Mouse (Mus musculus) intestine, embryonic 15.5 days (tissue): ENCODE data around the gene Gm20388. TPM values are rescaled to one million over a fixed set of nuclear protein-coding genes. Genes with fewer than 3 reads are reported as not detected.

Experiments used
- ATAC-seq: fragments of 200-750 bp; cut with Nextera tagmentation; 2 replicates; pipeline ENCODE4 v1.8.0; 2017; ENCODE audit warnings: moderate TSS enrichment, moderate library complexity
- H3K27ac ChIP-seq: fragments of 300-500 bp; sonication (generic); 2 replicates; pipeline ENCODE4 v1.5.1; 2015; ENCODE audit warnings: mild to moderate bottlenecking, inconsistent platforms
- H3K27me3 ChIP-seq: fragments of 300-500 bp; sonication (generic); replicated peaks from 2 replicates; pipeline ENCODE4 v1.6.1; 2015; ENCODE audit warnings: inconsistent platforms
- H3K36me3 ChIP-seq: fragments of 300-500 bp; sonication (generic); 2 replicates; pipeline ENCODE4 v1.6.1; 2015; ENCODE audit warnings: inconsistent platforms
- H3K4me1 ChIP-seq: fragments of 300-500 bp; sonication (generic); replicated peaks from 2 replicates; pipeline ENCODE4 v1.6.1; 2015; ENCODE audit warnings: inconsistent platforms
- H3K4me2 ChIP-seq: fragments of 300-500 bp; sonication (generic); replicated peaks from 2 replicates; pipeline ENCODE4 v1.6.1; 2015; ENCODE audit warnings: mild to moderate bottlenecking, inconsistent platforms
- H3K4me3 ChIP-seq: fragments of 300-500 bp; sonication (generic); replicated peaks from 2 replicates; pipeline ENCODE4 v1.5.1; 2015; ENCODE audit warnings: inconsistent platforms
- H3K9ac ChIP-seq: fragments of 300-500 bp; sonication (generic); 2 replicates; pipeline ENCODE4 v1.6.1; 2015; ENCODE audit warnings: inconsistent platforms
- H3K9me3 ChIP-seq: fragments of 300-500 bp; sonication (generic); 2 replicates; pipeline ENCODE4 v1.6.1; 2016; ENCODE audit warnings: inconsistent platforms
- WGBS: fragments of 180-500 bp; shearing (Covaris S2); methylation state at CpG from one replicate; pipeline ENCODE4 v1.1.7; 2015; 5-methylcytosine and 5-hydroxymethylcytosine counted together
- polyA plus RNA-seq: library from polyadenylated mRNA; unstranded; fragments of >200 nt; fragmentation: Nextera tagmentation; extraction: Ambion mirVana; gene quantifications from 2 replicates; pipeline ENCODE4 v1.2.1, GENCODE M21; 2015

Gm20388 gene
- polyA plus RNA-seq, 1 experiment from 2014 or later: not detected

DNA sequence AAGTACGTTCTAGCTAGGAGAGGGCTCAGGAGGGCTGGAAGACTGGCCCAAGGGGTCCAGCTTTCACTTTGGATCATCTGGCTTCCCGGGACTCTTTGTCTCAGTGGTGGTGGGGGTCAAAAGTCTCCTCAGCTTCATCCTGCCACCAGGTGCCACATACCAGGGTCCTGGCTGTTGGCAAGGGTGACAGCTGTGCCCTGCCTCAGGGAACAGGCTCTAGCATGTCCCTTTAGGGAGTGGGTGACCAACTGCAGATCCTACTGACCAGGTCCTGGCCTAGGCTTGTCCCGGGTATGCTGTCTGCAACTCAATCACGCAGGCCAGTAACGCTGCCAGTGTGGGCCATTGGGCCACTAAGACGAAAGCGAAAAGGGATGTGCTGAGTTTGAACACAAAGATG lies 302.0 kb downstream of the Gm20388 start:
- no peak for ATAC-seq

DNA sequence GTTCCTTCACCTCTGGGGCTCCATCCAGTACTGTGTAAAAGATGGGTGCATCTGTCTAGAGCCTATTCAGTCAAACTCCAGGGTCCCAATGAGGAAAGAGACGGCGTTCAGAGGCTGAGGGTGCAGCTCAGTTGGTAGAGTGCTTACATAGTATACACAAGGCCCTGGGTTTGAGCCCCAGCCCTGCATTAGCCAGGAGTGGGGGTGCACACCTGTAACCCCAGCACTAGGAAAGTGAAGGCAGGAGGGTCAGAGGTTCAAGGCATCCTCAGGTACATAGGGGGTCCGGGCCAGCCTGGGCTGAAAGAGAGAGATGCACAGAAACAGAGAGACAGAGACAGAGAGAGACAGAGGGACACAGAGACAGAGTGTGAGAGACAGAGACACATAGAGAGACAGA lies 302.6 kb downstream of the Gm20388 start:
- Histone ChIP-seq H3K9ac (no peak overlapping the region), H3K4me3 (no peak overlapping the region), H3K27ac (no peak overlapping the region), H3K36me3 (no peaks in the 10 kb centered on the region), H3K4me2 (no peak overlapping the region), H3K4me1 (peaks cover 41% of the 10 kb centered on the region), H3K9me3 (no peaks in the 10 kb centered on the region), H3K27me3 (no peaks in the 10 kb centered on the region)
- WGBS: 85% methylated on average over 3 of the region's 3 CpGs
- ATAC-seq: no peak

More for the DNA sequence above, 302.0 kb downstream of the Gm20388 start:
- Histone ChIP-seq H3K4me2 (no peak overlapping the region), H3K9ac (no peak overlapping the region), H3K36me3 (no peaks in the 10 kb centered on the region), H3K27ac (no peak overlapping the region), H3K4me1 (peaks cover 42% of the 10 kb centered on the region), H3K4me3 (no peak overlapping the region), H3K9me3 (no peaks in the 10 kb centered on the region), H3K27me3 (no peaks in the 10 kb centered on the region)
- WGBS: 89% methylated on average over 7 of the region's 7 CpGs

DNA sequence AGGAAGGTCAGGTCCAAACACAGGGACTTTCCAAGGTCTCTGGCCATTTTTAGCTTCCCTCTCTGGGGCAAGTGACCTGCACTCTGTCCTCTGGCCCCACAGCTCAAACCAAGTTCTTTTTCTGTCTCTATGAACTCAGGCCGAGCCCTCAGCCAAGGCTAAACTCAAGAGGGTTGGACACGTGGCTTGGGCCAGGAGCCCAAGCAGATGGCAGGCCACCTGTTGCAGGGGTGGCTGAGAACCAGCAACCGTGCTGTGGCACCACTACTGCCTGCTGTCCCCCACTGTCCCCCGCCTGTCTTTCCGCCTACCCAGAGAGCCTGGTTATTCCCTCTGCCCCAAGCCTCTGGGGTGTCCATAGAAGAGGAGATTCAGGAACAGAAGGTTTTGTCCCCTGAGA lies 303.3 kb downstream of the Gm20388 start:
- Histone ChIP-seq H3K9me3 (no peaks in the 10 kb centered on the region), H3K4me3 (no peak overlapping the region), H3K27ac (no peak overlapping the region), H3K4me1 (peaks cover 39% of the 10 kb centered on the region), H3K9ac (no peak overlapping the region), H3K36me3 (no peaks in the 10 kb centered on the region), H3K4me2 (no peak overlapping the region), H3K27me3 (no peaks in the 10 kb centered on the region)
- ATAC-seq: no peak
- WGBS: 69% methylated on average over 5 of the region's 5 CpGs

DNA sequence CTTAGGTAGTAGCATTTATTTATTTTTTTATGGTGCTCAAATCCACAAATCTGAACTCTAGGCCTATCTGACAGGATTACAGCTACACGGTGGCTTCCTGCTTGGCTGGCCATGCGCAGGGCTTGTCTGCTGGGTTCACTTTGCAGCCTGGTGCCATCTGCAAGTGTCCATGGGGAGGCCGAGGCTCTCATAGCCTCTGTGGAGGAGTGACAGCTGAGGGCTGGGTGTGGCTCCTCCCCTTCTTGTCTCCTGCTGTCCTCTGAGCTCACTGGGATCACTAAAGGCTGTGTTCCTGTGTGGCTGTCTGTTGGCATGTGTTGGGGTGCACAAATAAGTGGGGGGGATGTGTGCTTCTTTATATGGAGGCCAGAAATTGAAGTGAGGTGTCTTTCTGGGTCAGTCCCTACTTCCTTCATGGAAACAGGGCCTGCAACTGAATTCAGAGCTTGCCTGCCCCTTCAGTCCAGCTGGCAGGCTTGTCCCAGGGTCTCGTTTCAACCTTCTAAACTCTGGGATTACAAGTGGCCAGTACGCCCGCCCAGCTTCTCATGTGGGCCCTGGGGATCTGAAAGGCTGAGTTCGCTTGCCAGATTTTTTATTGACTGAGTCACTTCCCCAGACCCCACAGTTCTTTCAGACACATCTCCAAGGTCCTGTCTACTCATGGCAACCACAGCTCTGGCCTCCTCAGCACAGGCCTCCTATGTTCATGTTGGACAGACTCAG lies 304.9 kb downstream of the Gm20388 start:
- H3K36me3 ChIP-seq: no peaks in the 10 kb centered on the region
- no peak for ATAC-seq
- H3K4me1 ChIP-seq: peaks cover 37% of the 10 kb centered on the region

DNA sequence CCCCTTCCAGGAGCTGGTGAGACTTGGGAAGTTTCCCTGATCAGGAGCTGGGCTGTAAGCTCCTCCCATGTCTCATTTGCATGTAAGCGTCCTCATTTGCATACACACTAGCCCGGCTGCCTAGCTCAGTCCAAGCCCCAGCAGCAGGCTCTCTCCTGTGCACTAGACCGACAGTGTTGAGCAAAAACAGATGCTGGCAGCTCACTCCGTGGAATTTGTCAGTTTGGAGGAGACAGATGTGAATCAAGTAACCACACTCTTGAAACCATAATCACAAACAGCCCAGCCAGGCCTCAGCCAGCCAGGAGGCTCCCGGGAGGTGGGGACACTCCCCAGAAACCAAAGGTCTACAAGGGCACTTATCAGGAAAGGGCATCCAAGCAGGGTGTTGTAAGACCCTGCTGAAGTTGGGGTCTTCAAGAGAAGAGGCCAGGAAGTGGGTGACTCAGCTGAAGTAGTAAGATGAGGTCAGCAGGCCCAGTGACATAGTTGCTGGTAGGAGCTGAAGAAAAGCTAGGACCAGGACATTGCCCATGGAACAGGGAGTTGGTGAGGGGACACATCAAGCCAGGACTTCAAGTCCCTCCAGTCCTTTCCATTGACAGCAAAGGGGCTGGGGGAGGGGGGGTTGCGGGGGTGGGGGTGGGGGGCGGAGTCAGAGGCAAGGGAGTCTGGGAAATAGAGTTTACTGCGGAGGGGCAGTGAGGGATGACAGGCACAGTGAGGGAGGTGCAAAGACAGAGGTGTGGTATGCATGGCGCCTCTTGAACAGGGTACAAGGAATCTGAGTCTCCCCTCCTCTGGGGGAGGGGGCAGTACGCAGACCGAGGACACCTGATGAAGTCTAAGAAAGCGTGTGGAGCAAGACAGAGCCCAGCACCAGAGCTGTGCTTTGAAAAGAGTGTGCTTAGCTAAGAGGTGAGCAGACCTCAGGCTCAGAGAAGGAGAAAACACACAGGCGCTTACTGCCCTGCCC lies 306.5 kb downstream of the Gm20388 start:
- Histone ChIP-seq H3K36me3 (no peaks in the 10 kb centered on the region), H3K4me2 (no peak overlapping the region), H3K9ac (no peak overlapping the region), H3K27me3 (no peaks in the 10 kb centered on the region), H3K9me3 (no peaks in the 10 kb centered on the region), H3K4me1 (peaks cover 28% of the 10 kb centered on the region), H3K27ac (peak overlapping the region; percentile 80), H3K4me3 (no peak overlapping the region)
- 22% methylated on average over 13 of the region's 13 CpGs for WGBS
- peak; percentile 86 for ATAC-seq

More for the DNA sequence above, 304.9 kb downstream of the Gm20388 start:
- 54% methylated on average over 7 of the region's 7 CpGs for WGBS
- no peak overlapping the region for H3K4me2 ChIP-seq
- H3K27ac ChIP-seq: peak overlapping the region; percentile 36
- H3K27me3 ChIP-seq: no peaks in the 10 kb centered on the region
- H3K9me3 ChIP-seq: no peaks in the 10 kb centered on the region
- H3K9ac ChIP-seq: no peak overlapping the region
- H3K4me3 ChIP-seq: no peak overlapping the region

DNA sequence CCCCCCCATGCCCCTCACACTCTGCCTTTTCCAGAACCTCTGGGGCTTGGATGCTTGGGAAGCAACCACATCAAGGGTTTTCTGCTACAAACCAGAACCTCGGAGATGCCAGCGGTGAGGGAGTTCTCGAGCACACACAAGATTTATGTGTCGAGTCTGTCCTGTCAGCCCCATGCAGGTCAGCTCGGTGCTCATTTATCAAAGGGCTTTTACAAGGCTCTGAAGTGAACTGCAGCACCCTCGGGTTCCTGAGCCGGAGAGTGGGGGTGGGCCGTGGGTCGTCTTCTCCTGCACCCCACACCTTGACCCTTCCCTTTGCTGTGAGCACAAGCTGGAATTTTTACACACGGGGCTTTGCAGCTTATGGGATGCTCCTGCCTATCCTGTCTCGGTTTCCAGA lies 311.9 kb downstream of the Gm20388 start:
- peaks cover 34% of the 10 kb centered on the region for H3K4me1 ChIP-seq
- H3K4me3 ChIP-seq: no peak overlapping the region
- ATAC-seq: no peak
- no peaks in the 10 kb centered on the region for H3K36me3 ChIP-seq
- H3K9ac ChIP-seq: no peak overlapping the region; the same call in 1 of the 2 replicates
- 38% methylated on average over 11 of the region's 11 CpGs for WGBS
- no peaks in the 10 kb centered on the region for H3K9me3 ChIP-seq
- H3K27ac ChIP-seq: no peak overlapping the region
- no peaks in the 10 kb centered on the region for H3K27me3 ChIP-seq
- H3K4me2 ChIP-seq: no peak overlapping the region

DNA sequence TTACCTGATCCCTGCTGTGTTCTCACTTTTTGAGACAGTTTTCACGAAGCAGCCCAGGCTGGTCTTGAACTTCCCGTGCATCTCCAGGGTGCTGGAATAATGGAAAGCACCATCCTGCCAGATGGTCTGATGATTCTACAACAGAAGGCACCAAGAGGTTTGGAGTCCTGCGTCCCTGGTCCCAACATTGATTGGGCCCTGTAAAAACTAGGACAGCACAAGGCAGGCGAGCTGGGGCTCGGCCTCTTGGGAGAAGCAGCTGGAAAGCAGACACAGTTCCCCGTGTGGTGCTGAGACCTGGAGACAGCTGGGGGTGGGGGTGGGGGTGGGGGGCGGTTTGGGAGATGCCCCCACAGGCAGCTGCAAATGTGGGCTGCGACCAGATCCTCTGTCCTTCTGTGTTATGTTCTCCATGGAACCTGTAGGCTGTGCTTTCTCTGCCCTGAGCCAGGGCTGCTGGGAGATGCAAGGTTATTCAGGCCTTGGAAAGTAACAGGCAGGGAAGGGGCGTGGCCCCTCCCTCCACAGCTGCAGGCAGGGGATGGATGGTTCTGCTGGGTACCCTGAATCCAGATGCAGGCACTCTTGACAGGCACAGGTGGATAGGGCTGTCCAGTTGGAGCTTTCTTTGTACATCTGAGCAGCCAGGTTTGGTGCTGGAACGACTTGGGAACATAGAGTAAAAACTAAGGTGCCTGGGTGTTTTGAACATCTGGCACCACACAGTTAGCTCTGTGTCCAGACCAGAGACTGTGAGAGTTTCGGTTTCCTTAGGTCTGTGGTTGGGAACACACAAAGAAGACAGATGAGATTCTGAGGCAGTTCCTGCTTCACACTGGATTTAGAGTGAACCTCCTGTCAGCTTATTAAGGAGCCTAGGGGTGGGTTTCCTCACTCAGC lies 314.1 kb downstream of the Gm20388 start:
- Histone ChIP-seq H3K9ac (no peak overlapping the region), H3K9me3 (no peaks in the 10 kb centered on the region), H3K4me3 (no peak overlapping the region), H3K27ac (no peak overlapping the region), H3K4me2 (no peak overlapping the region), H3K4me1 (peaks cover 42% of the 10 kb centered on the region), H3K27me3 (peaks cover 10% of the 10 kb centered on the region; the same call in 1 of the 2 replicates), H3K36me3 (no peaks in the 10 kb centered on the region)
- 53% methylated on average over 11 of the region's 11 CpGs for WGBS
- ATAC-seq: no peak

DNA sequence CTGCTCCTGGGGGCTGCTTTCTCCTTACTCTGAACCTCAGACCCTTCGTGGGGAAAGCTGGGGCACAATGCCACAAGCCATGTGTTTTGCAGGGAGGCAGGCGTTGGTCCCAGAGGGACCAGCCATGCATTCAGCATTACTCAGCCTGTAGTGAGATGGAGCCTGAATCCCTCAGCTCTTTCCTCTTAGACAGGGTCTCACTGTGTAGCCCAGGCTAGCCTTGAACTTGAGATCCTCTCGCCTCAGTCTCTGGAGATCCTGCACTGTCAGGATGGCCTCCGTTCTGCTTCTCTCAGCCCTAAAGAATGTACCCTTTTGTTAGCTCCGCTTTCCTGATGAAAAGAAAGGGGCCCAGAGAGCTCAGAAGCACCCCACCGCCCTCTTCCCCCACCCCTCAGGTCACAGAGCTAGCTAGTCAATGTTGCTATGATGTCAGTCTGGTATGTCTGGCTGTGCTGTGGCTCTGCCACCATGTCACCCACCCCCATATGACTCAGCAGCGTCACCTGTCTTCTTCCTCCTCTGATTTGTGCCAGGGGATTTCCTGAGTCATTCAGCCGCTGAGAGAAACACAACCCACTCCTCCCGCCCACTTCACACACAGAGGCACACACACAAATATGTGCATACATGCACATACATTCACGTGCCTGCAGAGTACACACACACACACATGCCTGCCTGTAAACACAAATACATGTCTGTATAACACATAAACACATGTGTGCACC lies 314.9 kb downstream of the Gm20388 start:
- Histone ChIP-seq H3K9me3 (no peaks in the 10 kb centered on the region), H3K4me3 (no peak overlapping the region), H3K27me3 (peaks cover 11% of the 10 kb centered on the region; the same call in 1 of the 2 replicates), H3K27ac (no peak overlapping the region), H3K4me1 (peaks cover 50% of the 10 kb centered on the region), H3K9ac (no peak overlapping the region), H3K36me3 (no peaks in the 10 kb centered on the region), H3K4me2 (no peak overlapping the region)
- ATAC-seq: no peak
- WGBS: 57% methylated on average over 10 of the region's 10 CpGs

DNA sequence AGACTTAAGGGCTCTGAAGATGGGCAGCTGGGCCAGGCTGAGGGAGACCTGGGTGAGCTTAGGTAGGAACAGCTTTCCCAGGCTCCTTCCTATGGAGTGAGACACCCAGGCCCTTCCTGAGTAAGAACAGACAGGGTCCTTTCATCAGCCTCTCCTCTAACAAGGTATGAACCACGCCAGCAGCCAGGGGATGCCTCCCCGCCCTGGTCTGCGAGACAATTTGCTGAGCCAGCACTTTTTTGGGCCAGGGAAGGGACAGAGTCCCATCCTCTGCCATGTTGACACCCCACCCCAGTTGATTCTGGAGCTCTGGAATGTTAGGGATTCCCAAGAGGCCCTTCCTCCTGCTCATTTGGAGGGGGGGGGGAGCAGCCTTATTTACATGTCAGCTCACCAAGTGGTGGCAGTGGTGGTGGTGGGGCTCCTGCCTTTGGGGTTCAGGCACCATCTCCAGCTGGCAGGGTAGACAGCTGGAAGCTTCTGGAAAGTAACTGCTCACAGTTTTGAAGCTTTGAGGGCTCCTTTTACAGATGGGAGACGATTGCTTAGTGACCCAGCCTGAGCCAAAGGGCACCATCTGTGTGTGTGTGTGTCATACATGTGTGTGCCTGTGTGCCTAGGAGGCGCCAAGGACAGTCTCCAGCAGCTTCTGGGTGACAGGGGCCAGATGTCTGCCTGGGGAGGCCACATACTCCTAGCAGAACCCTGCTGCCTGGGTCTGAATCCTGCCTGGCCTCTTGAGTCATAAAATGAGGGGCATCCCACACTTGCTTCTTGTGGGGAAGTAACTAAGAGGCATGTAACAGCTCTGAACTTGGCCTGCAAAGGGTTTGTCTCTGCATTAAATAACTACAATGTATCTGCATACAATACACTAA lies 316.3 kb downstream of the Gm20388 start:
- H3K27ac ChIP-seq: peak overlapping the region; percentile 38
- H3K27me3 ChIP-seq: peaks cover 11% of the 10 kb centered on the region; the same call in 1 of the 2 replicates
- peaks cover 64% of the 10 kb centered on the region for H3K4me1 ChIP-seq
- no peaks in the 10 kb centered on the region for H3K9me3 ChIP-seq
- ATAC-seq: no peak
- H3K4me3 ChIP-seq: no peak overlapping the region; the same call in 1 of the 2 replicates
- WGBS: 46% methylated on average over 5 of the region's 5 CpGs
- H3K4me2 ChIP-seq: peak overlapping the region; percentile 97; the same call in 1 of the 2 replicates
- no peak overlapping the region; the same call in 1 of the 2 replicates for H3K9ac ChIP-seq
- no peaks in the 10 kb centered on the region for H3K36me3 ChIP-seq

DNA sequence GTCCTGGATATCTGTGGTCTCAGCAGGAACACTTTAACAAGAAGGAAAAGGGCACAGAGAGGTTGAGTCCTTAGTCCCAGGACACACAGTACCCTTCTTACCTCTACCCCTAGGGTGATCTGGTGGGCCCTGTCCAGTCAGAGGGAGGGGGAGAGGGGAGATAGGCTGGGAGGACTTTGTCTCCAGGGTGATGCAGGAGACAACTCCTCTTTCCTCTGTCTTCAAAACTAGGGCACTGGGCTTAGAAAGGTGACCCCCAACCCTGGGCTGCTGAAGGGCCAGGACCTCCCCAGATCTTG lies 316.9 kb downstream of the Gm20388 start:
- H3K36me3 ChIP-seq: no peaks in the 10 kb centered on the region
- H3K4me2 ChIP-seq: peak overlapping the region; percentile 97
- peaks cover 64% of the 10 kb centered on the region for H3K4me1 ChIP-seq
- no peaks in the 10 kb centered on the region for H3K9me3 ChIP-seq
- peak overlapping the region; percentile 38 for H3K27ac ChIP-seq
- H3K27me3 ChIP-seq: peaks cover 11% of the 10 kb centered on the region; the same call in 1 of the 2 replicates
- H3K9ac ChIP-seq: 0 out of 2 replicates have a peak overlapping the region, but pooled peaks have one; percentile 2
- ATAC-seq: peak; percentile 8; the same call in 1 of the 2 replicates
- peak overlapping the region; percentile 67 for H3K4me3 ChIP-seq
